Mouse (Mus musculus) mouse embryonic stem cell (cell line): ENCODE measurements around the gene Gabrb1.

ENCODE experiments used
- in situ Hi-C, 2 experiments: fragments of 300-500 bp; cut with MboI; formaldehyde crosslinking; loops; 1 replicate in 1 of 2; 3 replicates in 1 of 2; pipeline ENCODE4 v1.14.3; 2019 to 2020; ENCODE audit warnings: low sequenced_read_pairs in 2 of 2, low pct_unique_long_range_greater_than_20kb in 1 of 2, mixed read lengths in 1 of 2; ENCODE audit not compliant: unreplicated experiment in 1 of 2

Gabrb1 gene

DNA sequence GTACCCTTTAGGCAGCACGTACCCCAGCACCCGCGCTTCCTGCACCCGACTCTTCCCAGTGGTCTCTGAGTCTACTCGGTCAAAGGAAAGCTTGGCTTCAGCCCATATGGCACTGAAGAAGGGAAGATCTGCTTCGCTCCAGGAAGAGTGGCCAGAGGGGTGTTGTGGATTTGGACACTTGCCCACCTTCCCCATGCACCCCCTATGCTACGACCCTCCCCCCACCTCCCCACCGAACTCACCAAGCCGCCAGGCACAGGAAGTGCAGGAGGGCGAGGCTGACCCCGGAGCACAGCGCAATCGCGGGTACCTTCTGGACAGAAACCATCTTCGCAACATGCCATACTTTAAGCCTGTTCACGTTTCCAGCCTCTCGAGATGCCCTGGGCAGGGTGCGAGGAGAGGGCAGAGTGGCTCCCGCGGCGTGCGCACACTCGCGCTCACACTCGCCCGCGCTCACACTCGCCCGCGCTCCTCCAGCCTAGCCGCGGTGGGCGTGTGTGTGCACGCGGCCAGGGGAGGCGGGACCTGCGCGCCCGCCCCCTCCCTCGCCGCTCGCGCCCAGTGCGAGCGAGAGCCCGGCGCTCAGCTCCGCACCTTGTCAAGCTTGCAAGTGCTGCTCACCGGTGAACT is at the start of gene Gabrb1:
TSS of gene Gabrb1 (plus strand) at position 632 of the 633 bp plus-strand sequence.
- in situ Hi-C loops, result no loop called here

DNA sequence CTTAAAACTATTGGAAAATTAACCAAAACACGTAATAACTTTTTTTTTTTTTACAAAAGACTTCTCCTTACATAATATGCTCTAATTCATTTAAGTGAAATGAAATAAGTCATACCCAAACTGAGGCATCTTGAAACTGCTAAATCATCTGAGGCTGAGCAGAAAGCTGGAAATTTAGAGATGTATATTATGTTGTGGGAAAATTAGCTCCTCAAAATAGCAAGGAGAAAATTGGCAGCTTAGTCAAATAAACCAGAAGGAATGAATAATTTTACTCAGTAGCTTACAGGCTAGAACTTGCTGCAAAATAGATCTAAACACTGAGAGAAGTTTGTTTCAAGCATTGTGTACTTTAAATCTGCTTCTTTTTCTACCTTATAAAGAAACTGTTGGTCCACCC is 49.2 kb upstream of the Gabrb1 start:
- in situ Hi-C loops, result no loop called here

DNA sequence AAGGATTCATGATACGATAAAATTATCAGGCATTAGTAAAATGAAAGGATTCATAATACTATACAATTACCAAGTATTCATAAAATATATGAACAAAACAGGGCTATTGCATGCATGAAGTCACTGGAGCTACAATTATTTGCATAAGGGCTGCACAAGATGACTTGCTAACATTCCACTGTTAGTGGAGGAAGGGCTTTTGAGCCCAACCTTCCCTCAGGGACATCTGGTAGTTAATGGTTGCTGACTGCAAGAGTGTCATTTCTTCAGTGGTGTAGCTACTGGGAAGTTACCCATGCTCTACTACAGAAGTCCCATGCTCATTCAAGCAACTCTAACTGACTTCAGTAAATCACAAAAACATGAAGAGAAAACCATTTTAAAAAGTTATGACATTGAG is 43.6 kb upstream of the Gabrb1 start:
- in situ Hi-C loops, result no loop called here

DNA sequence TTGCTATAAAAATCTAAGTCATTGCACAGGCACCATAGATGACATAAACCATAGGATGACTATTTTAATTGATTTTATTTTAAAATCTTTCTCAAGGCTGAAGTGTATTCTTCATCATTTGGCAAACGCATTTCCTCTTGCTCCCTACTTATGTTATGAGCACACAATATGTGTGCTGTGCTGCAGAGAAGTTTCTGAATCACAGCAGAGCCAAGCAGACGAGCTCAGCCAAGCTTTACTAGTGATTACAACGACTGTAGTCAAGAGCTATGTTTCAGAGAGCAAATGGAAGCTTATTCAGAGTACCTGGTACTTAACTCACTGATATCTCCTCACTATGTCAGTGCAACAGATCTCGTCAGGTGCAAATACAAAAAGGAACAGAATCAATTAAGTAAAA is 41.2 kb upstream of the Gabrb1 start:
- in situ Hi-C loops, result no loop called here

DNA sequence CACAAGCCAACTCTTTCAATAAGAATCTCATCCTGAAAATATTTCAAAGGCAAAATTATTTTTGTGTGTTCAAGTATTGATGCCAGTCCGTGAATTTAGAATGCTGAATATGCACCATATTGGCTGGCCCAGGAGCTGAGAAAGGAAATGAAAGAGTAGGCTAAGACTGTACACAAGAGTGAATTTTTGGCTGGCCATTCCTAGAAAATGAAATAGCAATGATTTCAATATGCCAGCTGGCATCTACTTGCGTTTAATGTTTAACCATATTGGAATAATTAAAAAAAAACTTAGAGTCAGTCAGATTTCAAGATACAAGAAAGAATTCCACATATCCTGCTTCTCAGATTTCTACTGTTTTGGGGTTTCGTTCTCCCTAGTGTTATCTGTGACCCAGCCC is 30.1 kb upstream of the Gabrb1 start:
- in situ Hi-C loops, result no loop called here

DNA sequence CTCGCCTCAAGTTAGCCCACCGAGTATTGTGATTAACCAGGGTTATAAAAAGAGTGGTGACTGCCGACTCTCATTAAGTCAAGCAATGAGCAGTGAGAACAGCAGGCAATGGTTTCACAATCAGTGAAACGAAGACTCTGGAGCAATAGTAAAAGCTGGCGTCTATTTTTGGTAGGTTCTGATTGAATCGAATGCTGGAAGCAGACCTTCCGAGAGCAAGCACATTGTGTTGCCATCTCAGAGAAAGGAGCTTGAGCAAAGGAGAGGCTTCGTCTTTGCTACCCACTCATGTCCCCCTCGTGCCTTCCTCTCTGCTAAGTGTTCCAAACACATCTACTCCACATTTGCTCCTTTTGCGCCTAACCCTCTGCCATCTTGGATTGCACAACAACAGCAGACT is 18.1 kb upstream of the Gabrb1 start:
- in situ Hi-C loops, result no loop called here

DNA sequence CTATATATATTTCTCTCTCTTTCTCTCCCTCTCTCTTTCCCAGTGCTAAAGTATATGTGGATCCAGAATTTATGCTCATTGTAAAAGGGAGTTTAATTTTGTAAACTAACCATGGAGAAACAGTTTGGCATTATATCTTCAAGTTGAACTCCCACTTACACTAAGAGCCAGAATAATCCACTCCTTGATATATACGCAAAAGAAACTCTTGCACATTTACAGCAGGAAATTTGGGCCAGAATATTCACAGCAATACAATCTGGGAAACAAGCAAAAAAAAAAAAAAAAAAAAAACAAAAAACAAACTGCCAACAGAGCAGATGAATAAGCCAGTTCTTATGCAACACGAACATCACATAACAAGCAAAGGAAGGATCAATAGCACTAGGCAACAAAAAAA is 9.8 kb upstream of the Gabrb1 start:
- in situ Hi-C loops, result no loop called here

DNA sequence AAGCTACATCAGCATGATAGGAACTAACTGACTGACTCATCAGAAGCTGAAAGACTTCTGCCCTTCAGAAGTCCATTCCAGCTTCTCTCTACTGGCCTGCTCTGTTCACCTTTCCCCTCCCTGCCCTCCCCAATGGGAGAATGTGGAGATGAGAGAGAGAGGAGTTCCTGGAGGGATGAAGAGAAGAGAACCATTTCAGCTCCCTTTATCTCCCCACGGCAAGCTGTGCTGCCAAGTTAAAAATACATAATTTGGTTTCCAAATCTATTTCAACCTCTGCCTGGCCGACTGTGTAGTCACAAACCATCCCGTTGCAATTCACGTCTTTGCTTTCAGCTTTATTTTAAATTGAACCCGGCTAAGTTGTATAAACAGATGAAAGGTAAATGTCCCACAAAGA is 3.9 kb upstream of the Gabrb1 start:
- in situ Hi-C loops, result no loop called here

DNA sequence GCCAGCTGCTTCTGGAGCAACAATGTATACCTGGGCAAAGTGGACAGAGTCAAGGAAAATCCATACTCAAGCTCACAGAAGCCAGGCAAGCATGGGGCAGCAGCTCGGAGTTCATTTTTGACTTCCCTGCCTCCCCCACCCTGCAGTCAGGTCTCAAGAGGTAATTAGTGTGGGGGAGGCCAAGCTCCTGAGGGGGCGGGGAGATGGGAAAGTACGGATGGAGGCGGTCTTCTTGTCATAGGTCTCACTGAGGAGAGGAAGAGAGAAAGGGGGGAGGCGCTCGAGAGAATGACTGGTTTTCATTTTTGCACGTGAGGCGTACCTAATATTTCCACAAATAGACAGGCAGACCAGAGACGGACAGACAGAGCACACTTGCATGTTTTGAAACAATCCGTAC is 1.1 kb upstream of the Gabrb1 start:
- in situ Hi-C loops, result no loop called here

DNA sequence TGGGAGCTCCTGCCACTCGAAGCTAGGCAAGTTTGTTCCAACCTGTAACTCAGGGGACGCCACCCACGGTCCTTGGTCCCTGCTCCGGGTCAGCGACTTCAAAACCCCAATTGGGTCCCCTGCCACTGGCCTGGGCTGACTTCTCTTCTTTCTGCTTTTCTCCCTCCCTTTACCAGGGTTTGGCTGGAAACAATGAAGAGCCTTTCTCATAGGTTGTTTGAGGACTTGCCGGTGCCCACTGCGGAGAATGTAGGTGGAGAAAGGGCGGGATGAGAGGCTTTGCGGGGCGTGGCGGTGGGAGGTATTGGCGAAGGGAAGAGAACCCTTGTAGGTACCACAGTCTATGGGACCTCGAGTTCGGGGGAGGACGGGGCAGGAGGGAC is 193 bp downstream of the Gabrb1 start, which contains the start of gene Gabra4:
TSS of gene Gabra4 (minus strand) at position 194 of the 383 bp plus-strand sequence.
- in situ Hi-C loops, result no loop called here

DNA sequence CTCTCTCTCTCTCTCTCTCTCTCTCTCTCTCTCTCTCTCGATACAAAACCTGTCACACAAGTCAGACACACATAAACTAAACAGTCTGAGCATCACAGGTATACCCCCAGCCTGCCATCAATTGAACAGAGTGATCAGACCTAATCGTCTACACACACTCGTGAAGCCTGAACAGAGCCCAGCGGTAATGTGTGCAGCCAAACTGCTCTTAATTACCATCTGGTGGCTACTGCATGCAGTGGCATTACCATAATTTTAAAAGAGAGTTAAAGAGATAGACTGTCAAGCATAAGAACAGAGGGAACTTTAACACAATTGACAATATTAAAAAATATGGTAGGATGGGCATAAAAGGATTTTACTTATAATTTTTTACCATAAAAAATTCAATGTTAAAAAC is 7.7 kb downstream of the Gabrb1 start:
- in situ Hi-C loops, result no loop called here

DNA sequence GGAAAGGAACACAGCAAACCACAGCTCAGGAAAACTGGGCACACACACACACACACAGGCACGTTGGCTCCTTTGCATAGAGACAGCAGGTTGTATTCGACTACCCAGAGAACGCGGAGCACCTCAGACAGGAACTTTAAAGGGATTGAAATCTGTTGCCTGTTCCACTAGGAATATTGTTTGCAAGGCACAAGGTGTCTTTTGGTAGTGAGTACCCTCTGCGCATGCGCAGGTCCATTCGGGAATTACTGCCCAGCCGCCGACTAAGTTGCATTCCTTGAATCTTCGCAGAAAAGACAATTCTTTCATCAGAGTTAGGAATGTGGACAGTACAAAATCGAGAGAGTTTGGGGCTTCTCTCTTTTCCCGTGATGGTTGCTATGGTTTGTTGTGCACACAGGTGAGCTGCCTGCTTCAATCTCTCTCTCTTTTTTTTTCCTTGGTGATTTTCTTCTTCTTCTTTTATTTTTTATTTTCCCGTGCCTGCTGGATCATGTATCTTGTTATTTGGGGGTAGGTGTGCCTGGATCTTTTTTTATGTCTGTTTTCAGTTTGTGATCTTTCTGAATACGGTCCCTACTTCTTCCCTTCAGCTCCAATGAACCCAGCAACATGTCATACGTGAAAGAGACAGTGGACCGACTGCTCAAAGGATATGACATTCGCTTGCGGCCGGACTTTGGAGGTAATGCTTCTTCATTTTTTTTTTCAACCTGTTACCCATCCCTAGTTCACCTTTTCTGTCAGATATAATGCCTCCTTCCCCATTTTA is 42.0 kb downstream of the Gabrb1 start:
- in situ Hi-C loops, result no loop called here

DNA sequence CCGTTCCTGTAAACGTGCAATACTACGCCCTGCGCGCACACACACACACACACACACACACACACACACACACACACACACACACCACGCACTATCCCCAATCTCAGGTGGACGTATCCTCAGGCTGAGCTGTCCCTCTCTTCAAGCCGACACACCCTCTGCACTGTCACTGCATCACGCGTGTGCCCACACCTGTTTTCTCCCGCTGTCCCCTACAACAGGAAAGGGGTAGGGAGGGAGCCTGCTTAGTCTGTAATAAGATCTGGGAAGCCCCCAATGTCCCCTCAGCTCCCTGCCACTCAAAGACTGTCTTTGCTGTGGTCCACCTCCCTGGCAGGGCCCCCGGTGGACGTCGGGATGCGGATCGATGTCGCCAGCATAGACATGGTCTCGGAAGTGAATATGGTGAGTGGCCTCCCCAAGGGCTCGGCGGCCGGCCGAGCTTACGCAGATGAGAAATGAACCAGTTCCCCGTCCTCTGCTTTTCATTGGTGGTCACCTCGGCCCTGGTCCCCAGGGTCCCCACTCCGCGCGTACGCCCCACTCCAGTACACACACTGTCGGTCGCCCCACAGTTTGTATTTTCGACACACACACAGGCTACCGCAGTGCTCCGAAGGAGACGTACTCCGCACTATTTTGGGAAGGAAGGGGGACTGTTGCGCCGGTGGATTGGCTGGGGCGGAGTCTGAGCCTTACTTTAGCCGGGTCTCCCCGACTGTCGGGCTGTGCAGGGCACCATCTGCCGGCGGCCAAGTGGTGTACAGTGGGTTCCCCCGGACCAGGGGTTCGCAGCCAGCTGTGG is 42.8 kb downstream of the Gabrb1 start:
- in situ Hi-C loops, result no loop called here

DNA sequence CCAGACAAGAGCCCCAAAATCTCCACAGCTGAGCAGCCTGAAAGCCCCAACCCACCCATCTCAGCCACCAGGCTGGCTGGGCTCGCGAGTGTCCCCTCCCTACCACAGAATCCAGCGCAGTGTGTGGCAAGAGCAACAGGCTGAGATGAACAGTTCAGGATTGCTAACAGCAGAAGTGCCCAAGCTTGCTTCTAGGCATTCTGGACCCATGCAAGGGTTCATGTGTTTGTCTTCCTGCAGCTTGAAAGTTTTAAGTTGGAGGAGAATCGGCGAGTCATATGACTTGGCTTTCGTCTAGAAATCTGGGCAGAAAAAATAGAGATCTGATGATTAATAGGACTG is 43.3 kb downstream of the Gabrb1 start:
- in situ Hi-C loops, result no loop called here

DNA sequence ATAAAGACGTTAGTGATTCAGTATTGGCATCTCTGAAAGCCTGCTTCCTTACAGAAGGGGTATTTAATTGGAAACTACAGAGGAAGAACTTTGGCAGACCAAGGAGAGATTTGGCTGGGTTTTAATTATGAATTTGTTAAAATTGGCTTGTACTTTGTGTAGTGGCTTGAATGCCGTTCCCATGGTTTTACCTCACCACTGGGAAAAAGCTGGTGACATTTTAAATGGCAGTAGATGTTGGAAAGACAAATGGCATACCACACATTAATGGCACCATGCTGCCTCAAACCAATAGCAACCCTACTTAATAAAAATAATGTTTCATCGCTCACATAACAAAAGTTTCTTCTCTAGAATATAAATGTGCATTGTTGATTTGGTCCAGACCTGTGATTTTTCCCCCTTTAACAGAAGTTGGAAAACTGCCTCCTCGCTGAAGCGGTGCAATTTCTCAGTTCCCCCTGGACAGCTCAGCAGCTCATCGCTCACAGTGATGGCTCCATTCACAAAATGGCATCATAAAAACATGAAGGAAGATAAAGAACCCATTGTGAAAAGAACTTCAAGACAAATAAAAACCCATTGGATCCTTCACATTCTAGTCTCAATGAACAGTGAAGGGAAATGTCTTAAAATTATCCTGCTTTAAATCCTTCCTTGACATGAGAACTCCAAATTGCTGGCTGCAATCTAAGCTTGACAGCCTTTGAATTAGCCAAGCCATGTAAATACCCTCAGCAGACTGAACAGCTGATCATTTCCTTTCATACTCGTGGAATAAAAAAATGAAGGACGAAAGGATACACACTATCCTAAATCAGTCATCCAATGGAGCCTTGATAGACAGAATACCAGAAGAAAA is 75.2 kb downstream of the Gabrb1 start:
- in situ Hi-C loops, result no loop called here

DNA sequence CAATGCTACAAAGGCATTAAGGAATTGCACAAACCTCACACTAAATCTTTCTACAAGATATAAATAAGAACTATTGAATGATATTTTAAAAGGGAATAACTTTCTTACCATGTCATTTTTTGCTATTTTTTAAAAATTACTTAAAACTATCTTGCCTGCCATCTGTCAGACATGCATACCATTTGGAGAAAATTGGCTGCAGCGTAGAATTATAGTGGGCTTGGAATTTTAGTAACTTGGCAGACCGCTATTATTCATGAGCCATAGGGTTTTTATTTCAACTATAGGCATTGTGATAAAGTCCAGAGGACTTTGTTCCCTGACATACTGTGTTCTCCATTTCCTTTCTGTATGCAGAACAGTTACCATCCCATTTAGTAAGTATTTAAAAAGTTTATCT is 89.5 kb downstream of the Gabrb1 start:
- in situ Hi-C loops, result no loop called here

DNA sequence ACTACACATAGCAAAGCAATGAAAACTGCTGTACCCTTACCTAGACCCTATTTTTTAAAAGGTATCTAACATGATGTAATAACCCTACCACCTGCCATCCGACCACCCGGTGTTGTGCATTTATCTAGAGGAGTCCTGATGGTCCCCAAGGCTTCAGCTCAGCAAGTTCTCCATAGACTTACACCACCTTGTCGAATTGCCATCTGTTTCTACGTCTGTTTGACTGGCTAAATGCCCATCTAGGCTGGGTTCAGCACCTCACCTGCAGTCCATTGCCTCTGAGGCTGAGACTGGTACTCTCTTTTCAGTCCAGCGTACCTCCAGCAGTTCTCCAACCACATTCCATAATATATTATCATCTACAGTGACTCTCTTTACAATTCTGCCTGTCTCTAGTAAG is 96.1 kb downstream of the Gabrb1 start:
- in situ Hi-C loops, result no loop called here

DNA sequence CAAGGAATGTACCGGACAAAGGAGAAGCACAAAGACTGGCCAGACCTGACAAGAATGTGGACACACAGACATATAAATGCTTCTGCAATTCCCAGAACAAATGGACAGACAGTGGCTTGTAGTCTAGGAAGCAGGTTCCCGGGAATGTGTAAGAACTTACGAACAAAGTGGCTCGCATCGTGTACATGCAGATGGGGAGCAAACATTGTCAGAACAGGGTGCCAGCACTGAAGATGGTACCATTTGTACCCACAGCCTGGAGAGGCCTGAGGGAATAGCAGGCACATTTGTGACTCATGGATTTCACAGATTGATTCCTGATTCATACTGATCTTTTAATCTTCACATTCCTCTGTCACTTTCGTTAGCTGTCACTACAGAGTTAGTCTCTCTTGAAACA is 103.2 kb downstream of the Gabrb1 start:
- in situ Hi-C loops, result no loop called here
